Mouse (Mus musculus) myocyte (in vitro differentiated cells): ENCODE results near the gene Cdc14a.

Experiments used
- MYOG ChIP-seq, 3 experiments: IDR thresholded peaks; one replicate each; pipeline ENCODE4 v1.6.1; 2011; ENCODE audit warnings: control low read depth in 2 of 3, low read depth in 2 of 3, mild to moderate bottlenecking in 2 of 3; ENCODE audit not compliant: insufficient read length in 2 of 3, control insufficient read depth in 1 of 3, insufficient read depth in 1 of 3
- POLR2A ChIP-seq: IDR thresholded peaks from one replicate; pipeline ENCODE4 v1.6.1; 2011; ENCODE audit warnings: low read depth, mild to moderate bottlenecking, control low read depth, moderate library complexity; ENCODE audit not compliant: insufficient read length

DNA sequence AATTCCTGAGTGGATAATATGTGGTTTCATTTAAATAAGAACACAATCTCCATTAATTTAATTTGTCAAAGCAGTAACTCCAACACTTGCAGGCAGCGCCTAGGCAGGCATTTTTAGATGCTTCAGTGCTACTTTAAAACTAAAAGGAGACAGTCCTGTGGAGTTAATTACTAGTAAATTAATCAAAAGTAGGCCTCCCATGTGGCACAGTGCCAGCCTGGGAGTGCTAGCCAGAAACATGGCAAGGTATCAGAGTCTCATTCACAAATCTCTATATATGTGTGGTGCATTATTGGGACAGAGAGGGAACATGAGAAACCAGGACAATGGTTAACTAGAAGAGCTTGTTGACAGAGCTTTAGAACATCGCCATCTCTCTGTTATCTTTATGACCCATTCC lies 174.8 kb downstream of the Cdc14a start:
- no peak for TF ChIP-seq MYOG (IDR thresholded peaks at IDR 0.05; ENCODE audit: control insufficient read depth in 1 of 3, insufficient read depth in 1 of 3, insufficient read length in 2 of 3, low read depth in 2 of 3)
- no peak for TF ChIP-seq POLR2A
